Mouse (Mus musculus) urinary bladder, postnatal 25 days (tissue): ENCODE measurements at regions not wholly inside any gene's neighbourhood (a gene's known extent, or its start where the extent isn't known, plus 50 kb on each side); places are given as distances from the start of the nearest gene placed in this dataset.

Experiments
- DNase-seq: peaks from one replicate; pipeline ENCODE4 v3.0.0; 2022; ENCODE audit warnings: low spot score

DNA sequence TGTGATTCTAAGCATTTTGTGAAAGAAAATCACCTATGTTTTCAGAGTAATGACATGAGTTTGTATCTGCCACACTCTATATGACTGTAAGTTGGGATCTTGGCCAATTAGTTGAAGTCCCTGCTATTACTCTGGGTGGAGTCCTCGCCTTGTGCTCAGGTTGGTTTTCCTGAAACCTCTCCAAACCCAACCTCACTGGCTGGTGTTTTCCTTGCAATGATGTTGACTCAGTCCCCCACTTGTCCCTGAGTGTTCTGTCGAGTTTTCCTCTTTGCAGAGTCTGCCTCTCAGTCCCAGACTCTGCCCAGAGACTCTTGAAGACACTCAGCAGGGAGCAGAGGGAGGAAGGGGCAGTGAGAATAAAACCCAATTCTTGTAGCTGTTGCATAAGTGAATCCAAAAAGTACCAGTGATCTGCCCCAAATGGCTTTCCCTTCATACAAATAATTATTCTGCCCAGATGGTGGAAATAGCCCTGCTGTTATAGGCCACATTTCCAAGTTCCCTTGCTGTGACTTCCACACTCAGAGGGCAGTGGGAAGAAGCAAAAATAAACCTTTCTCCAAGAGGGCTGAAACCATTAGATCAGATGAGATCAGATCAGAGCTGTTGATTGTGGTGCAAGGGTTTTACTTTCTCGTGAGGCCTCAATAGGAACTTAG is 694.3 kb downstream of the Hs3st4 start:
- no peak for DNase-seq

DNA sequence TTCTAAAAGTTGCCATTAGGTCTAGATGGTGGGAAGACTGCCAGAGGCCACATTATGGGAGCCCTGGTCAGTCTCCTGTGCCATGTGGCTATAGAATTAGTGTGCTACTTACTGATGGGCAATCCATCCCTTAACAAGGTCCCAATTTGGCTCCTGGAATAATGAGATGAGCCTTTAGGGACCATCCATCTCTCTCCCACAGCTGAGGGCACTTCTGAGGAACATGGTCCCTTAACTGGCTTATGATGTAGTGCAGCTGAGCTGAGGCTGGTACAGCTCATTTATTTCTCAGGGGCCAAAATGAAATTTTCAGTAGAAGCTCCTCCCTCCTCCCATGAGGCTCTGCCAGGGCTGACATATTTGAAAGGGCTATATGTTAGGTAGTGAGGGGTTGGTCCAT is 697.9 kb downstream of the Hs3st4 start:
- DNase-seq = no peak

DNA sequence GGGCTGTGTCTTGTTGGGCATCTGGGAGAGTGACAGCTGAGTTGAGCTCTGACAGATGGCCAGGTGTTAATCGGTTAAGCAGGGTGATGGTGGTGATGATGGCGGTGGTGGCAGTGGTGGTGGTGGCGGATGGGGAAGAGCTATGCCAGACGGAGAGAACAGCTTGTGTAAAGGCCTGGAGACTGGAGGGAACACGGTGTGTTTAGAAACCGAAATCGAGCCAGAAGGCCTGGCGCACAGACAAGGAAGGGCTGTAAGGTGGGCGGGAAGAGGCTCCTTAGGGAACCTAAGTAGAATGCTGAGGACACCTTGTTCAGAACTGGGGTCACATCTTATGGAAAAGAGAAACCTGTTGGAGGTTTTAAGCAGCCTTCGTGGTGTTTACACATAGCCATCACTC is 698.5 kb downstream of the Hs3st4 start:
- DNase-seq = no peak

DNA sequence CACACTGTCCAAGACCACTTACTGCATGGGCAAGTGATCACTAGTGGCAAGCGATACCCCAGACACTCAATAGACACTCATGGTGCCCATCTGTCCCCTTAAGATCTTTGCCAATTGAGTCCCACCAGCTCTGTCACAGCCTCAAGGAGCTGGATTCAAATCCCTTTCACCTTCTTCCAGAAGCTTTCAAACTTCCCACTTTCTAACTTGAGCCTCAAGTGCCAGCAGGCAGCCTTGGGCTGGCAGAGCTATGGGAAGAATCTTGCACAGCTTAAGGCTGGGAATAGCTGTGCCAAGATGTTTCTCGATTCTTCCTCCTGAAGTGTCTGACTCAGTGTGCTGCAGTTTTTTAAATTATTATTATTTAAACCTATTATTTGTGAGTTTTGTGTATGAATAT is 699.2 kb downstream of the Hs3st4 start:
- DNase-seq = no peak

DNA sequence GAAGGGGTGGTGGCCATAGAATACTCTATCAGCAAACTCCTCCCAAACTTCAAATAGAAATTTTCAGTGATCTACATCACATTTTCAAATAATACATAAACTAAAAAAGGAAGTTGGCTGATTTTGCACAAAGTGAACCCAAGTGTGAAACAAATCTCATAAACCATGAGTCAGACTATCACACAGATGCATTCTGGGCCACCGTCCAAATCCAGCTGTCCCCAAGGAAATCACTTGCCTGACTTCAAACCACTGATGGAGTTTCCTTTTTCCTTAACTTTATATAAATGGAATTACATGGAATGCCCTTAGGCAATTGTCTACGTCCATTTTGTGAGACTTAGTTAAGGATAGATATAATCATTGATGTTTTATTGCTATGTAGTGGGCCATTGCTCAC is 702.8 kb downstream of the Hs3st4 start:
- DNase-seq = peak; percentile 29

DNA sequence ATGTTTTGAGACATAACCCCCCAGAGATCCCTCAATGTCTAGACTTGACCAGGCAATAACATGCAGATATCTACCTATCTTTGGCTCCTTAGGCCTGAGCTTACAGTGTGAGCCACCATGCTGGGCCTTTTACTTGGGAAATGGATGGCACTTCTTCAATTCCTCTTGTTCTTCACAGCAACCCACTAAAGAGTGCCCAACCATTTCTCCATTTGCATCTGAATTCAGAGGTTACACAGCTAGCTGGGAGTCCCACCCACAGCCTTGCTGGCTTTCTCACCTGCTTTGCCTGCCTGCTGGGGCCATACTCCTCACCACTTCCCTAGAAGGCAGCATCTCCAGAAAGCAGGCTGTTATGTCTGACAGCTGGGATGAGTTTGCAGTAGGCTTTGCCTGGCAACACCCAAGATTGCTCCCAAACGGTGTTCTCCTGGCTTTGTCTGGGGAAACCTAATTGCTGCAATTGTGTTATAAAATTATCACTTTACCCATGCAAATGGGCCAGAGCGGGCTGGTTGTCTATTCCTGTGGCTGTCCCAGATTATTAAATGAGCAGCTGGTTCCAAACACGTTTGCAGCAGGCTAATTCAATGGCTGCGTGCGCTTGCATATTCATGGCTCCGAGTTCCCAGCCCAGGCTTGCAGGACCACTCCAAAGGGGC is 721.6 kb downstream of the Hs3st4 start:
- no peak for DNase-seq

DNA sequence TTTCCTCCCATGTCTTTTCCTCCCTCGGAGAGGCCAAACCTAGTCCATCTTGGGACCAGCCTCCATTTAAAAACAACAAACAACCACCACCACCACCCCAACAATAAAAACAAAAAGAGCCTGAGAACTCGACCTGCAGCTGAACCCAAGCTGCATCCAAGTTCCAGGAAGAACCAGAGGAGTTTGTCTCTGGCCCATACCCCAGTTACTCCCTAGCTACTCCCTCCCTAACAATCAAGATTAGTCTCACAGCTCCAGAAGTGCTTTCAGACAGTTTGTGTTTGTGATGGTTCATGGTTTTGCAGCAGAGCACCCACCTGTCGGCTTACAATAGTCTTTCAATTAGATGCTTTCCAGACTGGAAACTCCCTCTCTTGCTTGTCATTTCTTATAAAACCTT is 724.5 kb downstream of the Hs3st4 start:
- no peak for DNase-seq

DNA sequence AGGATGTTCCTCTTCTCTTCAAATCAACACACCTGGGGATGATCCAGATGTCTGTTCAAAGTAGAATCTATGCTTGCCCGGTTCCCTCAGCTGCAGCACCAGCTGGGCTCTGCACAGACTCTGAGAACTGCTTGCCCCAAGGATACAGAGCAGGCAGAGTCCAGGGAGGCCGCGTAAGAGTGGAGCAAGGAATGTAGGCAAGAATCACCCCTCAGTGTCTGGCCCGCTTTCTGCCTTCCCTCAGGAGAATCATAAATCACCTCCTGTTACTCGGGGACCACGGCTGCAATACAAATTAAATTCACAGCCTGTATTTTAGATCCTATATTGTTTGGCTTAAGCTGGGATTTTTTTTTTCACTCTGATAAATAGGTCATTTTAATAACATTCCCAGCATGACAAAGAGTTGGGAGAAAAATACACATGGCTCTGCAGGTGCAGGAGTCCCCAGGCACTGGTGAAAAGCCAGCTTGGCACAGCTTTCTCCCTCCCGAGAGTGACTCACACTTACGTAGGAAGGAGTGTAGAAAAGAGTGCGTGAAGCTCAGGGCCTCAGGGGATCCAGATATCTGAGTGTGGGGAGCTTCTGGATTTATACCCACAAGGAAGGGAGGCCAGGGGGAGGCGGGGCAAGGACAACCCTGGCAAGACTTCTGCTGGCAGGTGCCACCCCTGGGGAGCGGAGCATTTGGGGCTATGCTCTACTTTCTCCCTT is 726.3 kb downstream of the Hs3st4 start:
- DNase-seq = peak; percentile 4

DNA sequence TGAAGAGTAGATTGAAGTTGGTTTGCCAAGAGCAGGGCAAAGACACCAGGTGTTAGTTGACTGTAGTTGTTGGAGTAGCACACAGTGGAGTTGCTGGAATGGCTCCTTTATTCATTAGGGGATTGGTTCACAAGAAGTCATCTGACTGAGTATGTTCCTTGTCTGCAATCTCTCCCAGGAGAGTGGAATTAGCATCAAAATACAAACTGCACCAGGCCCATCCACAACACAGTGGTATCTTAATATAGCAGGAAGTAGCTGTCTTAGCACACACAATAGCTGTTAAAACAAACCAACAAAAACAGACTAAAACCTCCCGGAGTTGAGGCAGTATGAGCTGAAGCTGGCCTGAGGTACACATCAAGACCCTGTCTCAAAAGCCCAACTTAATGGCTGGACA is 723.5 kb upstream of the Kdm8 start:
- no peak for DNase-seq

DNA sequence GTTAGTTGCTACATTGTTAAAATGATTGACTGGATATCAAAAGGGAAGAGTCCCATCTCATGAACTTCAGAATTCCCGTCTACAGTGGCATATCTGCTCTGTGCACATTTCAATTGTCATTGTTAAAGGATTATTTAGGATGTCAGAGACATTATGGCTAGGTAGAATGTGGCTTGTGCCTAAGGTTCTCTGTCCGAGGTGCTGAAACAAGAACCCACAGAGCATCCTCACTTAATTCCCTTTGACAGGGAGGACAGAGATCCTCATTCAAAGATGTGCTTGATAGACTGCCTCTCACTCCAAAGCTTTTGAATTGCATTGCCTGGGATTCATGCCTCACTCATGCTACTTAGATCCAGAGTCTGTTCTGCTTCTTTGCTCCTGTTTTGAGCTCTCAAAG is 702.4 kb upstream of the Kdm8 start:
- DNase-seq = no peak

DNA sequence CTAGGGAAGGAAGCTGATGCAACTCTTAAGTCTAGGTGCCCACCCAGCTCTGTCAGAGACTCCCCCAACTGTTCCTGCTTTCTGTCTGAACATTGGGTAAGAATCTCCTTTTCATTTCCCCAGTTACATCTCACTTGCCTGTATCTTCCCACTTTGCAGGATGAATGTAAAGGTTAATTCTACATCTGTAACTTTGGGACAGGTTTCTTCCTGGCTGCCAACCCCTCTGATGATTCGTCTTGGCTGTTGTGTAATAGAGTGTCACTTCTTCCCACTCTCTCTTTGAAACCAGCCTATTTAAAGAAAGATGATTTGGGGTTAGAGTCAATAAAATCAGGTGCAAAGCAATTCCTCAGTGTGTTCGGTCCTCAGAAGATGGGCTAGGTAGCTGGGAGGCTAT is 698.2 kb upstream of the Kdm8 start:
- DNase-seq = no peak

DNA sequence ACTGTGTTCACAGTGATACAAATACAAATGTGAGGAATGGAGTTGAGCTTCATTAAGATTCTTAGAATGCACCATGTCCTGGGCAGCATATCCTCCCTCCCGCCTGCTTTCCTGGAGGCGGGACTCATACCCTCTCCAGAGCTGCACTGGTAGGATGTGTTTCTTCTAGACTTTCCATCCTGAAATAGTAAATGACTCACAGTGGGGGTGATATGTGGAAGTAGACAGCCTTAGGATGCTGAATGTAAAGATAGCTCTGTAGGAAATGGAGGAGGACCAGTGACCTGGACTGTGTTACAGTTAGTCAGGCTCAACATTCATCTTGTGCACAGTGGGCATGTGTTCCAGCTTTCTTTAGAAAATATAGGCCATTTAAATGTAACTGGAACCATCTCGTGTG is 696.1 kb upstream of the Kdm8 start:
- DNase-seq = no peak

DNA sequence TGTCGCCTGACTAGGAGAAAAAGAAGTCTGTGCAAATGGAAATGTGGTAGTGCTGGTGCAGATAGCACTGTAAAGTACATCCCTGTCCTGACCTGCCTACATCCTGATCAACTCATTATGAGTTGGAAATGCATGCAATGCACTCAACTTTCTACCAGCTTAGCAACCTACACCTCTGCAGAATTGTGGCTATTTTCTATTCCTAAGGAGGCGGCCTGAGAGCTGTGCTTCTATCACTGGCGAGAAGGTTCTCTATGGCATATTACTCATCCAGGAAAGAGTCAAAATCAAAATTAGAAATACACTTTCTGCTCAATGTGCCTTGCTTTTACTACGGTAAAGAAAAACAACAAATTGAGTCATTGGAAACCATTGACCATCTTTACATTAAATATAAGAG is 685.4 kb upstream of the Kdm8 start:
- no peak for DNase-seq

DNA sequence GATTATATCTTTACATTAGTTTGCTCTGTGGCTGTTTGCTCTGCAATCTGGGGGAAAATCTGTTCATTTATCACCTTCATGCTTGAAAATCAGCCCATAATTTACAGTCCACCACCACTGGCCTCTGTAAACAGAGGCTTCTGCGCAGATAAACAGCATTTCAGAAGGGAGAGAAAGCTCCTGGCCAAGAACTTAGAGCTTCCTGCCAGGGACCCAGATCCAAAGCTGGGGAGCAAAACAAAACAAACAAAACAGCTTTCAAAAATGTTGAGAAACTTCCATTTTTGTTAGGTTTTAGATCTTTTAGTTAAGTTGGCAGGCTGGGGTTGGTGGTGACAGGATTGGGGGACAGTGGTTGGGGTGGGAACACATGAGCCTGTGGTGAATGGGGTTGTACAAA is 666.7 kb upstream of the Kdm8 start:
- DNase-seq = no peak

DNA sequence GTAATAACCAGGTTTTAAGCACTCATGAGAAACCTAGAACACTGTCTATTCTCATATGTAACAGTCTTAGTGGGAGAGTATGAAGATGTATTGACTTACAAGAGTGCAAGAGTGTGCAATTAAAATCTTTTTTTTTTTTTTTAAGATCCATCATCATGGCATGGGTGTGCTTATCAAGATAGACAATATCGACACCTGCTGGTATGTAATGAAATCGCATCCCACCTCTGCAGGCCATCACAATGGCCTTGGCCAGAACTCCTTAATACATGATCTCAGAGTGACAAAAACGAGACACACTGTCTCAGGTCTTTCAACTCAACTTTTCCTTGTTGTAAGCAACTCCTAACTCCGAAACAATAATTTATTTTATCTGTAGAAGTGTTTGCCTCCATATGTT is 661.7 kb upstream of the Kdm8 start:
- DNase-seq = no peak

DNA sequence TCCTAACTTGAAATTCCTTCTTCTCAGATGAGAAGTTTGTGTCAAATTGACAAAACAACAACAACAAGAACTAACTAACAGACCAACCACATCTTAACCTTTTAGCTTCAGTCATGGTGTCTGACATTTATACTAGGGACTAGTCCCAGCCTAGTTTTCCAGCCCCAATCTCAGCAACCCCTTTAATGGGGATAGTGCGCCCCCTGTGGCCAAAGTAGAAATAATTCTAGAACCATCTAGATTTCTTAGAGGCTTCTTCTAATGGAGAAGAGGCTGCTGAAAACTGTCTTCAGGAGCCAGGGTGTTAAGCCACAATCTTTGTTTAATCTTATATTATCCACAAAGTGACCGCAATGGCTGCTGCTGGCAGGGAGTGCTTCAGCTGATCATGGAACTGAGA is 659.5 kb upstream of the Kdm8 start:
- no peak for DNase-seq

DNA sequence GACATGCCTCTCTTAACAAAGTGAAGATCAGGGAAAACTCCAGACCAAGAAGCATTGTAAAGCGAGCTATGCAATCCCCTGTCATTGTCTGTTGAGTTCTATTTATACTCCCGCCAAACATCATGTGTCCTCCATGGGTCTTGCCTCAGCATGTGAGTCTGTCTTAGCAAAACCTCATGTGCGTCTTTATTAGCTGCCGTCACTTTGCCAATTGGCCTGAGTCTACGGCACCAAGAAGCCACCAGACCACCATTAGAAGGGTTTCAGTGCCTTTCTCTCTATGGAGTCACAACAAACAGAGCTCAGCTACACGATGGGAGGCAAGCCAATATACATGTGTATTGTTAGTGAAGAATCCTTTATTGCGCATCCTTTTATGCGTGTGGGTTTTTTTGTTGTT is 658.6 kb upstream of the Kdm8 start:
- no peak for DNase-seq

DNA sequence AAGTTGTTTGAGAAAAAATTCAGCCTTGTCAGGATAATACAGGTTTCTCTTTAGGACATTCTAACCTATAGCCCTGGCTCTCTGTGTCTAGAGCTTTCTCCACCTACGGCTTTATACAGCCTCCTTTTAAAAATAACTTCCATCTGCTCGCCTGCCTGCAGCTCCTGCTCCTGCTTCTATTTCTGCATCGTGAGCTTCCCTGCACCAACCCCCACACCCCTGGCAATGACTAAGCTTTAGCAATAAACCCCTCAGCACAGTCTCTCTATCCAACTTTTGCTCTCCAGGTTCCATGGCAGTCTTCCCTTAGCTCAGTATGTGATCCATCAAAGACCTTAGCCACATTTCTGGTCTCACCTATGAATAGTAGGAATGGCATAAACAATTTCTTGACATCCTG is 655.7 kb upstream of the Kdm8 start:
- no peak for DNase-seq

DNA sequence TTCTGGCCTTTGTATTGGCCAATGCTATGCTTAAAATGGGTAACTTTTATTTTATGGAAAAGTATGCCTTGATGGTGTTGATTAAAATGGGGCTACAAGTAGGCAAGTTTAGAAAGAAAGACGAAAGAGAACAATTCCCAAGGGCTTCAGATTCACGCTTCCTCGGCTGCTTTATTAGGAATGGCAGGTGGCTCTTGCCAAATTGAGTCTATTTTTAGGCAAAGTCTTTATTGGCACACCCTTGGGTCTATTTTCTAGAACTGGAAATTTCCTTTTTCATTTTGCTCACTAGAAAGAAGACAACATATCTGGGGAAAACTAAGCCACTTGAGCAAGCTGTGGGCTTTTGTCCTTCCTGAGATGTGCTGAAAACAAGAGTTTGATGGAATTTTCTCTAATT is 641.4 kb upstream of the Kdm8 start:
- DNase-seq = no peak

DNA sequence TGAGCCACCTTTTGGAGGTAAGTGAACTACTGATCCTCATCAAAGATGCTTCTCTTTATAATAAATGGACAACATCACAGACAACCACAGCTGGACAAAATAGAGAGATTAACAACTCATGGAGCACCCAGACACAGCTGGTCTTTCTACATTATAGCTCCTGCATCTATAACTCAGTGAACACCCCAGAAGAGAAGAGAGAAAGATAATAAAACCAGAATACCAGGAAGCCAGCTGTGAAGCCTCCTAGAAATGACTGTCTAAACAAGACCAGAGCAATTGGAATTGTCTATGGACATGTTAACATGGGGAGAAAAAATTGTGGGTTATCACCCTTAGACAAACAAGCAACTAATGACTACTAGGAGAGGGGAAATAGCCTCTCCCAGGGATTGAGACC is 609.8 kb upstream of the Kdm8 start:
- DNase-seq = no peak

DNA sequence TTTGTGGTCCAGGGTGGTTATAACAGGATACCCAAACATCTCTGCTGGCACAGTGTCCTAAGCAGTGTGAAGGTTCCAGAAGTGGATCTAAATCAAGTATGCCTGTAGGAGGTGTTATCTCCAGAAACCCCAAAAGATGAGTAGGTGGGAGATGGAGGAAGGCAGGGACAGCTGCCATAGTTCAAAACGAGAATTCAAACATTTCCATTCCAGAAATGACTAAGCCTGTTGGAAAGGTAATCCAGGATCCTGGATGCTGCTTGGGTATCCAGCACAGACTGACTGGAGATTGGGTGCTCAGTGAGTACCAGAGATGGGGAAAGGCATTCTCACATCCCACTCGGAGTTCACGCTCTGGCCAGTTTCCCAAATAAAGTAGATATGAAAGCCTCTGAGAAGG is 607.9 kb upstream of the Kdm8 start:
- DNase-seq = no peak

DNA sequence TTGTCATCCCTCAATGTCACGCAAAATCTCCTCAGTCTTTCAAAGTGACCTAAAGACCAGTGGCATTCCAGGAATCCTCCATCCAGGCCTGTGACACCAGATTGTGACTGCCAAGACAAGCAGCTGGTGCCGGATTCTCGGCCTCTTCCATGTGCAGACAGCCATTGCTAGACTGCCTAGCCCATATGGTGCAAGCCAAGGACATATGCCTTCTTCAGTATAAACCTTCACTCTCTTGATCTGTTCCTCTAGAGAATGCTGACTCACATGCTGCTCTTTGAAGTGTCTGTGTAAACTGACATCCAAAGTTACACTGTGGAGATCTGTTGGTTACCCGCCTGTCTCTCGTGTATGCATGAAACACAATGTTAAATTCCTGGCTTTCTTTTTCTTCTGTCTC is 589.4 kb upstream of the Kdm8 start:
- no peak for DNase-seq

DNA sequence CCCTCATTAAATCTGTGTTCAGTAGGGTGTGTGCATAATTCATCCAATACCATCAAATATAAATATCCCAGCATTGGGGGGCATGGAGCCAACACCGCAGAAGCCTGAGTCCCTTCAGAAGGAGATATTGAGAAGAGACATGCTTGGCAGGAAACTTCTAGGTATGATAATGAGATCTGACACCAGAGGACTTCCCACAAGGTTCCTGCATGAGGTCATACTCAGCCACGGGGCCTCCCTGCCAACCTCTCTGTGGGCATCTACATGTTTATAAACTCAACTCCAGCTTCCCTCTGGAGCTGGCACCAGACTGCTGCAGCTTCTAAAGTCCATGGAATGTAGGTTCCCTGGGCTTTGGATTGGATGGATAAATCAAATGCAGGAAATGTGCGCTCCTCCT is 587.4 kb upstream of the Kdm8 start:
- DNase-seq = no peak

DNA sequence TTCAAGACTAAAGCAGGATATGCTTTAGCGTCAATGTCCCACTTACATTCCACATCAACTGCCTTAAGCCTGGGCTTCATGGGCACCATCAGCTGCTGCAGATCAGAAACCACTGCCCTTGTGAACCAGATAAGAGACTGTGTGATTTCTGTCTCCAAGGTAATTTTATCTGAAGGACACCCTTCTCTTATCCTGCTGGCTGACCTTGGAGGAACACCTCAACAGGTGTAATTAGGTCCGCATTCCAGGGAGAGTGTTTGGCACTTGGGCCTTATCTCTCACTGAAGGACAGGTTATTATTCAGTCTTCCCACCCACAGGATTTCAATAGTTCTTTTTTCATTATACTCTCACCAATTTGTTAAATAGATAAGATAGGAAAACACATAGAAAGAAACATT is 583.1 kb upstream of the Kdm8 start:
- no peak for DNase-seq
